Mouse (Mus musculus) bone marrow macrophage, adult 2 months (primary cell): ENCODE measurements around the gene Kcnma1.

ENCODE experiments used
- CTCF ChIP-seq: IDR thresholded peaks from 2 replicates; pipeline ENCODE4 v1.5.1; 2012; ENCODE audit warnings: low read depth, mild to moderate bottlenecking, low read length, moderate library complexity
- POLR2A ChIP-seq: IDR thresholded peaks from 2 replicates; pipeline ENCODE4 v1.6.1; 2012; ENCODE audit warnings: mild to moderate bottlenecking, low read depth, low read length, borderline replicate concordance

- TF ChIP-seq CTCF (no peak), POLR2A (no peak)
Measured at GRCm38 (mm10) chr14:23587451-23587850, 426.8 kb downstream of the Kcnma1 start.
